Mouse (Mus musculus): Measurements from ENCODE around the gene Mapk3. TPM values are rescaled to one million over a fixed set of nuclear protein-coding genes. Genes with fewer than 3 reads are reported as not detected.

Gene Mapk3
- total and polyA plus RNA-seq, 3 experiments: 5.2 to 45.1 TPM; not detected in 1

DNA sequence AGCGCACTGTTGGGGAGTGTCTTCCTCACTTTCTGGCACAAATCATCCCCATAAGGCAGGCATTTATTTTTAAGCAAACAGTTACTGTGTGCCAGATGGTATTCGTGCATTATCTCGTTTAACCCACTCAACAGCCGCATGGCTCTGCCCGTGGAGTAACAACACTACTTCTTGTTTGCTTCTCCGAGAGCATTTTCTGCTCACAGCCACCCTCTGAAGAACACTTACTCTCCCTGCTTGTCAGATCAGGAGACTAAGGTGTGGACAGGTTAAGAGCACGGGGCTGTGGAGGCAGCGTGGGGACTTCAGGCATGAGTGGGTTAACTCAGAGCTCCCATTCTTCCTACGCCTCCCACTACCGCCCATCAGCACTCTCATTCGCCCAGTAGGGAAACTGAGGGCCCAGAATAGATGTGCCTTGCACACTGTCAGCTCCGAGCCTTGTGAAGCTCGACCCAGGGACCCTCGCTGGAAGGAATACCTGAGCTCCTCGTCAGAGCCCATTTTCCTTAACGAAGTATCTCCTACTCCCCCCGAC is 3.1 kb downstream of the Mapk3 start:
- peaks cover 0 to 2% of the 10 kb centered on the region in 2 experiments; a peak in 2 of 4 replicates for H3K36me3 ChIP-seq (ENCODE audit: control insufficient read depth in 1 of 2, insufficient read depth in 2 of 2, low read length in 2 of 2)
- H3K4me1 ChIP-seq (ENCODE audit: control insufficient read depth in 1 of 2, insufficient read depth in 2 of 2, low read length in 2 of 2): peaks cover 0 to 9% of the 10 kb centered on the region in 2 experiments; a peak in 3 of 4 replicates
- no peak for TF ChIP-seq BHLHE40 (IDR thresholded peaks at IDR 0.05; ENCODE audit: borderline replicate concordance, low read depth, low read length)
- 0 out of 4 replicates have a peak, but pooled peaks of 1 of the 2 experiments have one; percentile 10 for TF ChIP-seq EP300 (IDR thresholded peaks at IDR 0.05; ENCODE audit: low read depth in 1 of 2, low read length in 2 of 2)
- no peak overlapping the region for H3K9ac ChIP-seq (ENCODE audit: control insufficient read depth, low read depth, low read length, poor library complexity, severe bottlenecking)
- H3K9me3 ChIP-seq (replicated peaks; ENCODE audit: insufficient read depth, low read length): no peaks in the 10 kb centered on the region
- no peak for DNase-seq (ENCODE audit: low read depth, low spot score)
- no peak overlapping the region for H3K4me3 ChIP-seq (ENCODE audit: control insufficient read depth in 1 of 2, insufficient read depth in 1 of 2, low read depth in 2 of 2, low read length in 2 of 2)
- no peaks in the 10 kb centered on the region; the same call in 1 of the 2 replicates for H3K79me2 ChIP-seq (ENCODE audit: control insufficient read depth, insufficient read depth, low read length, poor library complexity)
- no peaks in the 10 kb centered on the region for H3K27me3 ChIP-seq (ENCODE audit: control insufficient read depth in 1 of 2, insufficient read depth in 2 of 2, low read length in 2 of 2)
- H3K27ac ChIP-seq (ENCODE audit: control insufficient read depth, low read depth, low read length): no peak overlapping the region

DNA sequence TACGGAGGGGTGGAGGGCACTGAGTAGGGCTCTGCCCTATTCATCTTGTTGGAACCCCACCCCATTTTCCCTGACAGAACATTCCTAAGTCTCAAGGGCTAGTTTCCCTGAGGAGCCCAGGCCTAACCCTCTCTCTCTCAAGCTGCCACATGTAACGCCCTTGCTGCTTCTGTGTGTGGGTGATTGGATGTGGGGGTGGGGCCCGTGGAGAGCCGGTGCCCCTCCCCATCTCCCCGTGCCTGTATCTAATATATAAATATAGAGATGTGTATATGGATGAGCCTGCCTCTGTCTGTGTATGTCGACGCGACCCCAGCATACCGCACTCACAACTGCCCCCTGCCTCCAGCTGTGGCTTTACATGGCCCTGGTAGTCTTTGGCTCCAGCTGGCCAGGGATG is 6.1 kb downstream of the Mapk3 start:
- no peak for DNase-seq (ENCODE audit: low read depth, low spot score)
- TF ChIP-seq USF1 (IDR thresholded peaks at IDR 0.05; ENCODE audit: low read depth, low read length) (no peak), CHD2 (IDR thresholded peaks at IDR 0.05; ENCODE audit: low read length) (no peak), ELF1 (IDR thresholded peaks at IDR 0.05; ENCODE audit: low read depth, low read length) (no peak), TAL1 (IDR thresholded peaks at IDR 0.05; ENCODE audit: low read length) (no peak), POLR2A (IDR thresholded peaks at IDR 0.05; ENCODE audit: control insufficient read depth in 1 of 2, insufficient read depth in 1 of 2, low read depth in 1 of 2, low read length in 2 of 2, poor library complexity in 1 of 2) (no peak), JUND (IDR thresholded peaks at IDR 0.05; ENCODE audit: low read depth, low read length) (no peak), RCOR1 (IDR thresholded peaks at IDR 0.05; ENCODE audit: low read depth, low read length) (no peak), E2F4 (IDR thresholded peaks at IDR 0.05; ENCODE audit: borderline replicate concordance, low read depth, low read length) (no peak), HCFC1 (IDR thresholded peaks at IDR 0.05; ENCODE audit: low read depth, low read length) (no peak), MYC (IDR thresholded peaks at IDR 0.05; ENCODE audit: low read depth, low read length) (no peak), MAX (IDR thresholded peaks at IDR 0.05; ENCODE audit: low read length) (no peak), KAT2A (conservative IDR thresholded peaks at IDR 0.05; ENCODE audit: low read depth, low read length) (no peak), POLR2AphosphoS2 (IDR thresholded peaks at IDR 0.05; ENCODE audit: low read length) (no peak), SIN3A (IDR thresholded peaks at IDR 0.05; ENCODE audit: low read length) (no peak), CTCF (IDR thresholded peaks at IDR 0.05 in 2 of 3, conservative IDR thresholded peaks at IDR 0.05 in 1 of 3; ENCODE audit: control insufficient read depth in 1 of 3, insufficient read depth in 1 of 3, low read depth in 2 of 3, low read length in 3 of 3, poor library complexity in 1 of 3, severe bottlenecking in 1 of 3) (no peak), EP300 (IDR thresholded peaks at IDR 0.05; ENCODE audit: low read depth in 1 of 2, low read length in 2 of 2) (no peak)
- Histone ChIP-seq H3K27ac (ENCODE audit: control insufficient read depth, low read depth, low read length) (no peak overlapping the region), H3K4me1 (ENCODE audit: control insufficient read depth in 1 of 2, insufficient read depth in 2 of 2, low read length in 2 of 2) (peaks cover 5 to 10% of the 10 kb centered on the region in 2 experiments; a peak in 3 of 4 replicates), H3K36me3 (ENCODE audit: control insufficient read depth in 1 of 2, insufficient read depth in 2 of 2, low read length in 2 of 2) (peaks cover 0 to 2% of the 10 kb centered on the region in 2 experiments; a peak in 1 of 4 replicates), H3K27me3 (ENCODE audit: control insufficient read depth in 1 of 2, insufficient read depth in 2 of 2, low read length in 2 of 2) (no peaks in the 10 kb centered on the region), H3K9ac (ENCODE audit: control insufficient read depth, low read depth, low read length, poor library complexity, severe bottlenecking) (no peak overlapping the region), H3K9me3 (replicated peaks; ENCODE audit: insufficient read depth, low read length) (no peaks in the 10 kb centered on the region), H3K4me3 (ENCODE audit: control insufficient read depth in 1 of 2, insufficient read depth in 1 of 2, low read depth in 2 of 2, low read length in 2 of 2) (no peak overlapping the region), H3K79me2 (ENCODE audit: control insufficient read depth, insufficient read depth, low read length, poor library complexity) (no peaks in the 10 kb centered on the region)

All from MEL (cell line).